Mouse (Mus musculus): Measurements from ENCODE around the gene Galnt18.

DNA sequence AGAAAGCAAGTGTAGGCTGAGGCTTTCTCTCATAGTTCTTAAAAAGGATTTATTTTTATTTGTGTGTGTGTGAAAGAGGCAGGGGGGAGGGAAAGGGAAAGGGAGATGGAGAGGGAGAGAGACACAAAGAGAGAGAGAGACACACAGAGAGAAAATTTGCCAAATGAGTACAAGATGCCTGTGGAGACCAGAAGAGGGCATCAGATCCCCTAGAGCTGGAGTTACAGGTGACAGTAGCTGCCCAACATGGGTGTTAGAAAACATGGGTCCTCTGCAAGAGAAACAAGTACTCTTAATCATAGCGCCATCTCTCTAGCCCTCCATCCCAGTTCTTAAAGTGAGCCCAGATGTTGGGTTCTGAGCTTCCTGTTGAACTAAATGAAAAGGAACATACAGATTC is 228.8 kb downstream of the Galnt18 start:
- TF ChIP-seq CTCF (IDR thresholded peaks at IDR 0.05; ENCODE audit: borderline replicate concordance, control insufficient read depth, extremely low read depth, insufficient read depth, low read length, poor library complexity) (no peak), POLR2A (IDR thresholded peaks at IDR 0.05; ENCODE audit: control insufficient read depth, extremely low read depth, insufficient read depth, low read length, poor library complexity) (no peak)
